Mouse (Mus musculus): ENCODE results near the gene Agpat2. TPM values are rescaled to one million over a fixed set of nuclear protein-coding genes. Genes with fewer than 3 reads are reported as not detected.

Gene Agpat2
- total RNA-seq, 1 experiment = 60.4 TPM

DNA sequence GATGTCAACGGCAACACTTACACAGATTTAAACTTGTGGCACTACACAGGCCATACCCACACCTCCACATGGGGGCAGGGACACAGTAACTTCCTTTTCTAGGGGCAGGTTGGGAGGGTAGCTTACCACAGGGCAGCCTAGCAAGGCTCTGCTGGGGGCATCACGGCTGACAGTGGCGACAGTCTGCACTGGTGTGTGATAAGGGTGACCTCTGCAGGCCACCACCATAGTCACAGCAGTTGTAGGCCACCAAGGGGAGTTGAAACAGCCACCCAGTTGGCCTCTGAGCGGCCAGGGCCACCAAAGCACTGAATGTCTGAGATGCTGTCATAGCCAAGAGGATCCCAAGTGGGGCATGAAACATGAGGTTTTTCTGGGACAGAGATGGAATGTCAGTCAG is 38.0 kb downstream of the Agpat2 start:
- Histone ChIP-seq H3K36me3 (ENCODE audit: control insufficient read depth, insufficient read depth, low read length, poor library complexity, severe bottlenecking) (no peaks in the 10 kb centered on the region), H3K27ac (ENCODE audit: insufficient read depth, low read depth, low read length, poor library complexity, severe bottlenecking) (no peak overlapping the region), H3K4me3 (ENCODE audit: insufficient read depth in 1 of 2, low read depth in 1 of 2, low read length in 2 of 2, poor library complexity in 1 of 2, severe bottlenecking in 1 of 2) (no peak overlapping the region), H3K9ac (ENCODE audit: insufficient read depth, low read depth, low read length, poor library complexity, severe bottlenecking) (no peak overlapping the region), H3K9me3 (ENCODE audit: control insufficient read depth, insufficient read depth, low read depth, low read length) (no peaks in the 10 kb centered on the region), H3K4me1 (ENCODE audit: control insufficient read depth in 2 of 2, insufficient read depth in 2 of 2, low read length in 2 of 2, poor library complexity in 1 of 2) (no peaks in the 10 kb centered on the region; a peak in 1 of 4 replicates)
- TF ChIP-seq ZC3H11A (IDR thresholded peaks at IDR 0.05; ENCODE audit: borderline replicate concordance, low read depth, low read length) (peak; percentile 75; the same call in 1 of the 2 replicates), ZNF384 (IDR thresholded peaks at IDR 0.05; ENCODE audit: low read depth, low read length) (no peak)
- DNase-seq (ENCODE audit: low read depth, low spot score) = no peak
- in situ Hi-C loops (cut with MboI; ENCODE audit: low sequenced_read_pairs in 2 of 2, unreplicated experiment in 2 of 2) = loop anchor here (10.0 to 25.0 kb wide), 2 partner anchors 111 to 254 kb away; partner anchors contain the start of gene Gpsm1 (in 1 of the 2)

DNA sequence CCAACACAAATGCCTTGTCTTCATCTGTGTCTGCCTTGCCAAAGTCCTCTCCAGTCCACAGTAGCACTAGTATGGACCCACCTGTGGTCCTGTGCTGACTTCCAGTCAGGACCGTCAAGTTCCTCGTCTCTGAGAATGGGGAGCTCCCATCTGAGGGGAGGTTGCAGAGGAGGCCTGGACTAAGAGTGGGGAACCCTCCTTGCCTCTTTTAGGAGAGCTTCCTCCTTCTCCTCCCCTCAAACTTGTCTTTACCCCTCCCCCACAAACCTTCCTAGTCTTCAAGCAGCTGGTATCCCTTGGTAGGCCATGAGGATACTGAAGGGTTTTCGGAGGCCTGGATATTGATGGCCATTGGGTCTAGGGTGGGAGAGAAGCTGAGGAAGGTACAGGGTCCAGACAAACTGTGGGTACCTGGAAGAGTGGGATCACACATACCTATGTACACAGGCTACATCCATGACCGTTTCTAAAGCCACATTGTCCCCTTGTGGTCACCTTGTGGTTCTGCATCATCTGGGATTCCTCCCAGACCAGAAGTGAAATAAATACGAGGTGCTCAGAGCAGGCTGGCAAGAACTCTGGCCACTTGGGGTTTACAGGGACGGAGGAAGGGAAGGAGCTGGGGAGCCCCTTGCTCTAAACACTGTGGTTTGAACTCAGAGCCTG is 42.7 kb downstream of the Agpat2 start:
- TF ChIP-seq CHD2 (IDR thresholded peaks at IDR 0.05; ENCODE audit: low read depth, low read length) (no peak), MAFK (IDR thresholded peaks at IDR 0.05; ENCODE audit: insufficient read depth, low read depth, low read length) (no peak), HCFC1 (IDR thresholded peaks at IDR 0.05; ENCODE audit: borderline replicate concordance, insufficient read depth, low read length) (0 out of 2 replicates have a peak, but pooled peaks have one; percentile 40), ZC3H11A (IDR thresholded peaks at IDR 0.05; ENCODE audit: borderline replicate concordance, low read depth, low read length) (peak; percentile 97), ZNF384 (IDR thresholded peaks at IDR 0.05; ENCODE audit: low read depth, low read length) (no peak)
- Histone ChIP-seq H3K27ac (ENCODE audit: insufficient read depth, low read depth, low read length, poor library complexity, severe bottlenecking) (no peak overlapping the region), H3K9me3 (ENCODE audit: control insufficient read depth, insufficient read depth, low read depth, low read length) (no peaks in the 10 kb centered on the region), H3K36me3 (ENCODE audit: control insufficient read depth, insufficient read depth, low read length, poor library complexity, severe bottlenecking) (no peaks in the 10 kb centered on the region), H3K4me1 (ENCODE audit: control insufficient read depth in 2 of 2, insufficient read depth in 2 of 2, low read length in 2 of 2, poor library complexity in 1 of 2) (peaks cover 3 to 6% of the 10 kb centered on the region in 2 experiments; a peak in 2 of 4 replicates), H3K9ac (ENCODE audit: insufficient read depth, low read depth, low read length, poor library complexity, severe bottlenecking) (no peak overlapping the region), H3K4me3 (ENCODE audit: insufficient read depth in 1 of 2, low read depth in 1 of 2, low read length in 2 of 2, poor library complexity in 1 of 2, severe bottlenecking in 1 of 2) (no peak overlapping the region)
- in situ Hi-C loops (cut with MboI; ENCODE audit: low sequenced_read_pairs in 2 of 2, unreplicated experiment in 2 of 2) = loop anchor here (5.0 to 25.0 kb wide), 3 partner anchors 107 to 249 kb away; partner anchors contain the start of gene Gpsm1 (in 1 of the 2)
- DNase-seq (ENCODE audit: low read depth, low spot score) = peak; percentile 49

DNA sequence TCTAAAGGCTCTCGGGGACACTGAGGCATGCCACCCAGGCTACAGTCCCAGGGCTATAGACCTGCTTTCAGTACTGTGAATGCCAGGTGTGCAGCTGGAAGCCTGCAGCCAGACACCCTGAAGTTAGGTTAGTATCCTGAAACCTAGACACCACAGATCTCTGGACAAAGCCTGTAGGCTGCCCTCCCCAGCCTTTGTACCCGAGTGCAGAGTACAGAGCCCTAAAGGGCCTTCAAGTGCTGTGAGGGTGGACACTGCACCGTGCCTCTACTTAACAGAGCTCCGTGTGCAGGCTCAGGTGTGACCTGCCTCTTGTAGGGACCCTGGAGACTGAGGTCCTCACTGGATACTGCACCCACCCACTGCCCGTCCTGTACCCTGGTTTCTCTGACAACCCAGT is 43.7 kb downstream of the Agpat2 start:
- no peak overlapping the region for H3K9ac ChIP-seq (ENCODE audit: insufficient read depth, low read depth, low read length, poor library complexity, severe bottlenecking)
- H3K4me3 ChIP-seq (ENCODE audit: insufficient read depth in 1 of 2, low read depth in 1 of 2, low read length in 2 of 2, poor library complexity in 1 of 2, severe bottlenecking in 1 of 2) = no peak overlapping the region
- H3K27ac ChIP-seq (ENCODE audit: insufficient read depth, low read depth, low read length, poor library complexity, severe bottlenecking) = no peak overlapping the region
- TF ChIP-seq ZNF384 (IDR thresholded peaks at IDR 0.05; ENCODE audit: low read depth, low read length) = no peak
- TF ChIP-seq HCFC1 (IDR thresholded peaks at IDR 0.05; ENCODE audit: borderline replicate concordance, insufficient read depth, low read length) = no peak
- no peak for TF ChIP-seq MAFK (IDR thresholded peaks at IDR 0.05; ENCODE audit: insufficient read depth, low read depth, low read length)
- no peak for TF ChIP-seq CHD2 (IDR thresholded peaks at IDR 0.05; ENCODE audit: low read depth, low read length)
- no peak for TF ChIP-seq ZC3H11A (IDR thresholded peaks at IDR 0.05; ENCODE audit: borderline replicate concordance, low read depth, low read length)
- H3K36me3 ChIP-seq (ENCODE audit: control insufficient read depth, insufficient read depth, low read length, poor library complexity, severe bottlenecking) = no peaks in the 10 kb centered on the region
- no peak for DNase-seq (ENCODE audit: low read depth, low spot score)
- H3K4me1 ChIP-seq (ENCODE audit: control insufficient read depth in 2 of 2, insufficient read depth in 2 of 2, low read length in 2 of 2, poor library complexity in 1 of 2) = peaks cover 3 to 10% of the 10 kb centered on the region in 2 experiments; a peak in 2 of 4 replicates
- H3K9me3 ChIP-seq (ENCODE audit: control insufficient read depth, insufficient read depth, low read depth, low read length) = no peaks in the 10 kb centered on the region
- in situ Hi-C loops (cut with MboI; ENCODE audit: low sequenced_read_pairs in 2 of 2, unreplicated experiment in 2 of 2) = loop anchor here (5.0 to 25.0 kb wide), 3 partner anchors 106 to 248 kb away; partner anchors contain the start of gene Gpsm1 (in 1 of the 2)

DNA sequence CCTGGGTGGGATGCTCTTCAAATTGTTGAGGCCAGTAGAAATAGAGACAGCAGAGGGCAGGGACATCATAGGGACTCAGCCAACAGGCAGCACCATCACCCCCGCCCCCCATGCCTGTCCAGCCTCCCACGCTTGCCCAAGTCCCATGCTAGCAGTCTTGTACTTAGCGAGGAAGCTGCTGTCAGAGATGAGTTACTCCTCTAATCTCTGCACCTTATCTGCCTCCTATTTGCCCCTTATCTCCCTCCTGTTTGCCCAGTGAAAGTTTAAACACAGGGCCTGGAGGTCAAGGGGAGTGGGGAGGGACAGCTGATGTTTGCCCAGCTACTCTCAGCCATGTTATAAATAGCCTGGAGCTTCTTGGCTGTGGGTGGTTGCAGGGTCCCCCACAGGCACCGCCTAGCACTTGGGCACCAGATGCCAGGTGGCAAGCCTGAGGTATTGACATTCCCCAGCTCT is 47.7 kb downstream of the Agpat2 start:
- H3K4me1 ChIP-seq (ENCODE audit: control insufficient read depth in 2 of 2, insufficient read depth in 2 of 2, low read length in 2 of 2, poor library complexity in 1 of 2) = peaks cover 3 to 12% of the 10 kb centered on the region in 2 experiments; a peak in 2 of 4 replicates
- TF ChIP-seq CHD2 (IDR thresholded peaks at IDR 0.05; ENCODE audit: low read depth, low read length) (no peak), HCFC1 (IDR thresholded peaks at IDR 0.05; ENCODE audit: borderline replicate concordance, insufficient read depth, low read length) (no peak), ZNF384 (IDR thresholded peaks at IDR 0.05; ENCODE audit: low read depth, low read length) (no peak), ZC3H11A (IDR thresholded peaks at IDR 0.05; ENCODE audit: borderline replicate concordance, low read depth, low read length) (no peak), MAFK (IDR thresholded peaks at IDR 0.05; ENCODE audit: insufficient read depth, low read depth, low read length) (no peak)
- H3K36me3 ChIP-seq (ENCODE audit: control insufficient read depth, insufficient read depth, low read length, poor library complexity, severe bottlenecking) = no peaks in the 10 kb centered on the region
- in situ Hi-C loops (cut with MboI; ENCODE audit: low sequenced_read_pairs in 2 of 2, unreplicated experiment in 2 of 2) = loop anchor here in 1 of 2 experiments (25.0 kb wide), 1 partner anchor 244 kb away; the partner anchor contains the start of gene Gpsm1
- H3K9ac ChIP-seq (ENCODE audit: insufficient read depth, low read depth, low read length, poor library complexity, severe bottlenecking) = no peak overlapping the region
- no peak overlapping the region for H3K27ac ChIP-seq (ENCODE audit: insufficient read depth, low read depth, low read length, poor library complexity, severe bottlenecking)
- no peaks in the 10 kb centered on the region for H3K9me3 ChIP-seq (ENCODE audit: control insufficient read depth, insufficient read depth, low read depth, low read length)
- DNase-seq (ENCODE audit: low read depth, low spot score) = no peak
- no peak overlapping the region for H3K4me3 ChIP-seq (ENCODE audit: insufficient read depth in 1 of 2, low read depth in 1 of 2, low read length in 2 of 2, poor library complexity in 1 of 2, severe bottlenecking in 1 of 2)
